Mouse (Mus musculus) hindbrain, embryonic 12.5 days (tissue): ENCODE measurements at regions not wholly inside any gene's neighbourhood (a gene's known extent, or its start where the extent isn't known, plus 50 kb on each side); places are given as distances from the start of the nearest gene placed in this dataset.

Source experiments
- ATAC-seq: fragments of 200-750 bp; cut with Nextera tagmentation; 2 replicates; pipeline ENCODE4 v1.8.0; 2017; ENCODE audit warnings: moderate TSS enrichment; ENCODE audit not compliant: low FRiP score
- H3K27ac ChIP-seq: fragments of 300-500 bp; sonication (generic); 2 replicates; pipeline ENCODE4 v1.5.1; 2016; ENCODE audit warnings: mild to moderate bottlenecking
- H3K27me3 ChIP-seq: fragments of 300-500 bp; sonication (generic); 2 replicates; pipeline ENCODE4 v1.6.1; 2016; ENCODE audit warnings: mild to moderate bottlenecking
- H3K36me3 ChIP-seq: fragments of 300-500 bp; sonication (generic); 2 replicates; pipeline ENCODE4 v1.6.1; 2016; ENCODE audit warnings: mild to moderate bottlenecking
- H3K4me1 ChIP-seq: fragments of 300-500 bp; sonication (generic); 2 replicates; pipeline ENCODE4 v1.6.1; 2016
- H3K4me2 ChIP-seq: fragments of 300-500 bp; sonication (generic); replicated peaks from 2 replicates; pipeline ENCODE4 v1.6.1; 2016; ENCODE audit warnings: mild to moderate bottlenecking
- H3K4me3 ChIP-seq: fragments of 300-500 bp; sonication (generic); 2 replicates; pipeline ENCODE4 v1.5.1; 2016; ENCODE audit warnings: mild to moderate bottlenecking
- H3K9ac ChIP-seq: fragments of 300-500 bp; sonication (generic); 2 replicates; pipeline ENCODE4 v1.6.1; 2016; ENCODE audit warnings: mild to moderate bottlenecking, moderate library complexity
- H3K9me3 ChIP-seq: fragments of 300-500 bp; sonication (generic); replicated peaks from 2 replicates; pipeline ENCODE4 v1.6.1; 2016; ENCODE audit warnings: mild to moderate bottlenecking
- WGBS: fragments of 180-500 bp; shearing (Covaris S2); methylation state at CpG from one replicate; pipeline ENCODE4 v1.1.7; 2016; 5-methylcytosine and 5-hydroxymethylcytosine counted together

DNA sequence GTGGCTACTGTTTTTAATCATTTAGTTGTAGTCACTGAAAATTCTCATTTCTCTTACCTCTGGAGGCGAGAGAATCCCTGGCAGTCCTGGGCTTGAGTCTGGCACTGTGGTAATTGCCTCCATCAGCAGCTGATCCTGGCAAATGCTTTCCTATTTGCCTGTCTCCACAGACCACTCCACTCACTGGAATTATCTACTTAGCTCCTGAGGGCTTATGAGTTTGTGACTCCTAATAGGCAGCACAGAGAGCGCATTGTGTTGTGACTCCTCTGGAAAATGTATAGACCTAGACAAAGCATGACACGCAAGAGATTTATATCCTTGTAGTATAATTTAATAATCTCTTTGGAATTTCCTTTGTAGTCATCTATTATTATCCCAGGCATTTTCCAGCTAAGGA is 343.1 kb upstream of the Tenm3 start:
- H3K4me1 ChIP-seq, result no peaks in the 10 kb centered on the region
- WGBS, result 72% methylated on average over 3 of the region's 3 CpGs
- ATAC-seq, result peak; percentile 61
- no peaks in the 10 kb centered on the region for H3K36me3 ChIP-seq
- peak overlapping the region; percentile 30; the same call in 1 of the 2 replicates for H3K27ac ChIP-seq
- no peak overlapping the region for H3K9ac ChIP-seq
- H3K4me3 ChIP-seq, result no peak overlapping the region
- no peaks in the 10 kb centered on the region for H3K27me3 ChIP-seq
- H3K9me3 ChIP-seq, result no peaks in the 10 kb centered on the region
- no peak overlapping the region for H3K4me2 ChIP-seq

DNA sequence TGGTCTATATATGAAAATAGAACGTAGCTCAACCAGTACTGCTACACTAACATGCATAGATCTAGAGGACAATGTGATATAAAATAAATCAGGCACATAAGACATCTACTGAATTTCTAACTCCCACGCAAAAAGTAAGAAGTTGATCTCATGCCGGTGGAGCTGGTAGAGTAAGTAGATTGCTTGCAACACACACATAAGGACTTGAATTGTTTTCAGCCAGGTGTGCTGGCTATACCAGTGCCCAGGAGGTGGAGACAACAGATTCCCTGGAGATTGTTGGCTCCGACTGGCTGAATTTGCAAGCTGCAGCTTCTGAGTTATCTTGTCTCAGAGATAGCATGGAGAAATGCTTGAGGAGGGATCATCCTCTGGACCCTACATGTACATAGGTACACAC is 331.6 kb upstream of the Tenm3 start:
- no peaks in the 10 kb centered on the region for H3K4me1 ChIP-seq
- H3K27ac ChIP-seq, result no peak overlapping the region
- WGBS, result 90% methylated on average over 4 of the region's 4 CpGs
- no peak overlapping the region for H3K9ac ChIP-seq
- no peak overlapping the region for H3K4me3 ChIP-seq
- no peak overlapping the region for H3K4me2 ChIP-seq
- no peaks in the 10 kb centered on the region for H3K36me3 ChIP-seq
- no peaks in the 10 kb centered on the region for H3K9me3 ChIP-seq
- no peak for ATAC-seq
- no peaks in the 10 kb centered on the region for H3K27me3 ChIP-seq

DNA sequence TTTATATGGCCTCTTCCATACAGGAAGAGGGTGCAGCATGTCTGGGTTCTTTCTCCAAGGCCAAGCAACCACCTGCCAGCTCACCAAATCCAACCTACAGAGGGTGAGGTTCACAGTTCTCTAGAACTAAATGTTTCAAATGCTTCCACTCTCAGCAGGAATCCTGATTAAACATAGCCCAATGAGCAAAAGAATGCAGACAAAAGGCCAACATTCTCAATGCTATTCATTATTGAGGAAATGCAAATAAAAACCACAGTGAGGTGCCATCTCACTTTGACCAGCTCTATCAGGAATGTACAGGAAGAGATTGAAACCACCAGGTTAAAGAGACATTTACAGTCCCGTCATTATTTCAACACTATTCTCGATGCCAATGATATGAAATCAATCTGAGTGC is 331.2 kb upstream of the Tenm3 start:
- ATAC-seq, result no peak
- Histone ChIP-seq H3K36me3 (no peaks in the 10 kb centered on the region), H3K27me3 (no peaks in the 10 kb centered on the region), H3K4me3 (no peak overlapping the region), H3K9ac (no peak overlapping the region), H3K9me3 (no peaks in the 10 kb centered on the region), H3K4me2 (no peak overlapping the region), H3K4me1 (no peaks in the 10 kb centered on the region), H3K27ac (no peak overlapping the region)
- 87% methylated on average over 2 of the region's 2 CpGs for WGBS

DNA sequence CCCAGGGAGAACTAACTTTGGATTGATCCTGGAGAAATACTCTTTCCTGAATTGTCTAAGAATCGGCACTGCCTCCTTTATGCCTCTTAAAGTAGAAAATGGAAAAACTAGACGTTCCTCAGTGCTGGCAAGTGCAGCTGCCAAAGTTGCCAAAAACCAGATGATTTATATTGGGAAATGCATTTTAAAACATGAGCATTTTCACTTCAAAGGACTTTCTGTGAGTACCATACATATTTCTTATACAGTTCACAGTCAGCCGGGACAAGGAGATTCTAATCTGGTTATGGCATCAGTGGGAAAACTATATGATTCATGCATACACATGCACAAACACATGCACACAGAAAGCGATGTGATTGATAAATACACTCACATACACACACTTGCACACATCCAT is 315.6 kb upstream of the Tenm3 start:
- no peak overlapping the region for H3K9ac ChIP-seq
- no peaks in the 10 kb centered on the region for H3K36me3 ChIP-seq
- no peaks in the 10 kb centered on the region for H3K27me3 ChIP-seq
- no peaks in the 10 kb centered on the region for H3K4me1 ChIP-seq
- no peak for ATAC-seq
- H3K4me3 ChIP-seq, result no peak overlapping the region
- H3K4me2 ChIP-seq, result no peak overlapping the region
- 84% methylated on average over 4 of the region's 4 CpGs for WGBS
- H3K9me3 ChIP-seq, result no peaks in the 10 kb centered on the region
- H3K27ac ChIP-seq, result no peak overlapping the region

DNA sequence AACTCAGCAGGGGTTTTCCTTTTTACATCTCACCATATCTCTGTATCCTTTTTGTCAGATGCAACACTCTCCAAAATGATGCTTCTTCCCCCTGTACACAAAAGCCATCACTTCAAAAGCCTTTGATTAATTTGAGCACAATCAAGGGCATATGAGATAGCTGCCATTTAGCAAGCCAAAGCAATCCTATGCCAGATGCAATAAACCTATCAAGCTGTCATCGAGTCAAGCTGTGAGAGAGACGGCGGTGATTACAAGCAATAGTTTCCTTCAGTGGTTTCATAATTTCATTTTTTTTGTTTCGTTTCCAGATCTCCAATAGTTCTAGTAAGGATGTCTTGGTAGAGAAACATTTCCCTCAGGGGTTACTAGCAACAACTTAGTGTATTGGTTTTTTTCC is 314.4 kb upstream of the Tenm3 start:
- Histone ChIP-seq H3K36me3 (no peaks in the 10 kb centered on the region), H3K9me3 (no peaks in the 10 kb centered on the region), H3K4me3 (no peak overlapping the region), H3K4me1 (no peaks in the 10 kb centered on the region), H3K9ac (no peak overlapping the region), H3K27ac (no peak overlapping the region), H3K4me2 (no peak overlapping the region), H3K27me3 (no peaks in the 10 kb centered on the region)
- no peak for ATAC-seq
- 61% methylated on average over 4 of the region's 4 CpGs for WGBS

- no peak for ATAC-seq
- whole genome bisulfite sequencing, result 90% methylated on average over 10 of the region's 10 CpGs
- no peaks in the 10 kb centered on the region for H3K4me1 ChIP-seq
- no peaks in the 10 kb centered on the region for H3K36me3 ChIP-seq
- H3K27me3 ChIP-seq, result no peaks in the 10 kb centered on the region
- H3K9ac ChIP-seq, result no peak overlapping the region
- H3K9me3 ChIP-seq, result no peaks in the 10 kb centered on the region
- no peak overlapping the region for H3K27ac ChIP-seq
- H3K4me2 ChIP-seq, result no peak overlapping the region
- H3K4me3 ChIP-seq, result no peak overlapping the region
These were observed 292.8 kb upstream of the Tenm3 start for GRCm38 (mm10) chr8:49136503-49137044.

- no peak overlapping the region for H3K4me3 ChIP-seq
These were observed 265.3 kb upstream of the Tenm3 start for GRCm38 (mm10) chr8:49109095-49109494.

DNA sequence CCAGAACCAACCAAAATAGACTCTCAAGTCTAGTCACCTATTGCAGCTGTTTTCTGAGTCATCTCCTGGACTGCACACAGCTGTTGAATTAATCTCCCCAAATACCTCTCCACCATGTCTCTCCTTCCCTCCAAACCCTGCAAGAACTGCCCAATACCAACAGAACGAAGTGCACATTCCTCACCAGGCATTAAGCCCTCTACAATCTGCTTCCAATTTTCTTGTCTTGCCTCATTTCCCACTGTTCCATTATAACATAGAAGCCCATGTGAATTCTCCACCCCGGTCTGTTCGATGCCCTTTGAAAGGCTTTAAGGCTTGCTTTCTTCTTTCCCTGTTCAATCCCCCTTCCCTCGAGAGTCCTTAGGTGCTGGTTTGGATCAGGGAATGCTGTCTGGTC is 264.9 kb upstream of the Tenm3 start:
- Histone ChIP-seq H3K4me1 (0 out of 2 replicates have a peak, but pooled peaks cover 2% of the 10 kb centered on the region), H3K36me3 (no peaks in the 10 kb centered on the region), H3K9me3 (no peaks in the 10 kb centered on the region), H3K9ac (no peak overlapping the region), H3K4me3 (no peak overlapping the region), H3K27ac (no peak overlapping the region), H3K27me3 (no peaks in the 10 kb centered on the region), H3K4me2 (no peak overlapping the region)
- WGBS, result 70% methylated on average over 4 of the region's 4 CpGs
- ATAC-seq, result no peak

More at GRCm38 (mm10) chr8:49109095-49109494, 265.3 kb upstream of the Tenm3 start:
- Histone ChIP-seq H3K9me3 (no peaks in the 10 kb centered on the region), H3K9ac (no peak overlapping the region), H3K4me1 (0 out of 2 replicates have a peak, but pooled peaks cover 2% of the 10 kb centered on the region), H3K4me2 (no peak overlapping the region), H3K27me3 (no peaks in the 10 kb centered on the region), H3K36me3 (no peaks in the 10 kb centered on the region), H3K27ac (no peak overlapping the region)
- WGBS, result 80% methylated on average over 6 of the region's 6 CpGs
- no peak for ATAC-seq

DNA sequence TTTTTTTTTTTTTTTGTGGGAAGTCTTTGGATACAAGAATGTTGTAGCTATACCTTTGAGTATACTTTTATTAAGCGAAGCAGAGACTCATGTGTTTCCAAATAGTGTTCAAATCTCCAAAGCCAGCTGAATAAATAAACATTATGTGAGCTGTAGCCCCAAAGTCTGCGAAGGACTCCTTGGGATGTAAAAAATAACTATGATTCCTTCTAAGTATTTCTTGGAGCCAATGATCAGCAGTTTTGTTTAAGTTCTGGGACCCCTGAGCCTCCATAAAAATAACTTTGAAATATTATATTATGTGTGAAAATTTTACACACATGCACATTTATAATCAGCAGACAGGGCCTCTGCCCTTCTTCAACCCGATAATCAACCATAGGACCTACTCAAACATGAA is 262.8 kb upstream of the Tenm3 start:
- no peak overlapping the region for H3K9ac ChIP-seq
- no peak overlapping the region for H3K4me2 ChIP-seq
- 72% methylated on average over 3 of the region's 3 CpGs for WGBS

GRCm38 (mm10) chr8:49101156-49101555 is 257.4 kb upstream of the Tenm3 start:
- H3K9ac ChIP-seq, result no peak overlapping the region
- 89% methylated on average over 7 of the region's 7 CpGs for WGBS

More for the DNA sequence above, 262.8 kb upstream of the Tenm3 start:
- Histone ChIP-seq H3K27ac (no peak overlapping the region), H3K9me3 (no peaks in the 10 kb centered on the region), H3K4me1 (0 out of 2 replicates have a peak, but pooled peaks cover 2% of the 10 kb centered on the region), H3K4me3 (no peak overlapping the region), H3K36me3 (no peaks in the 10 kb centered on the region), H3K27me3 (no peaks in the 10 kb centered on the region)
- ATAC-seq, result no peak

GRCm38 (mm10) chr8:49084191-49084875 is 240.6 kb upstream of the Tenm3 start:
- no peak overlapping the region for H3K9ac ChIP-seq
- no peaks in the 10 kb centered on the region for H3K4me1 ChIP-seq
- H3K27me3 ChIP-seq, result no peaks in the 10 kb centered on the region
- no peak for ATAC-seq
- H3K36me3 ChIP-seq, result no peaks in the 10 kb centered on the region
- no peak overlapping the region for H3K27ac ChIP-seq
- no peak overlapping the region for H3K4me2 ChIP-seq
- no peaks in the 10 kb centered on the region for H3K9me3 ChIP-seq
- 87% methylated on average over 6 of the region's 6 CpGs for WGBS
- no peak overlapping the region for H3K4me3 ChIP-seq

More at GRCm38 (mm10) chr8:49101156-49101555, 257.4 kb upstream of the Tenm3 start:
- no peak for ATAC-seq
- H3K36me3 ChIP-seq, result no peaks in the 10 kb centered on the region
- H3K9me3 ChIP-seq, result no peaks in the 10 kb centered on the region
- no peaks in the 10 kb centered on the region for H3K4me1 ChIP-seq
- no peak overlapping the region for H3K27ac ChIP-seq
- no peak overlapping the region for H3K4me2 ChIP-seq
- H3K4me3 ChIP-seq, result no peak overlapping the region
- no peaks in the 10 kb centered on the region for H3K27me3 ChIP-seq

DNA sequence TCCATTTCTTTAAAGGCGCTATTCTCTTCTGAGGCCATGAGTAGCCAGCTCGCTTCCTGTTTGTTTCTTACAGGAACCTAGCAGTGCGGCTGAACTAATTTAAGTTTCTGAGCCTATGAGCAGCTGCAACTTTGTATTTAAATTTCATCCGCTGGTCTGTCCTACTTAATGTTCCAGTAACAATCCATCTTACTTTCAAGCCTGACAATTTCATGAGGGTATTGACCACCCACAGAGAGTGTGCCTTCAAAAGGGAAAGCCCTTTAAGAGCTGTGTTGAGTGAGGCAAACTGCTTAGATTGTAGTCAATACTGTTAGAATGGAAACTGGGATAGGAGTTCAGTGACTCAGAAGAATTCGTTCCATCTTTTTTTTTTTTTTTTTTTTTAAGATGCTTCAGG is 225.7 kb upstream of the Tenm3 start:
- no peak overlapping the region for H3K27ac ChIP-seq
- ATAC-seq, result no peak
- WGBS, result 62% methylated on average over 5 of the region's 5 CpGs

DNA sequence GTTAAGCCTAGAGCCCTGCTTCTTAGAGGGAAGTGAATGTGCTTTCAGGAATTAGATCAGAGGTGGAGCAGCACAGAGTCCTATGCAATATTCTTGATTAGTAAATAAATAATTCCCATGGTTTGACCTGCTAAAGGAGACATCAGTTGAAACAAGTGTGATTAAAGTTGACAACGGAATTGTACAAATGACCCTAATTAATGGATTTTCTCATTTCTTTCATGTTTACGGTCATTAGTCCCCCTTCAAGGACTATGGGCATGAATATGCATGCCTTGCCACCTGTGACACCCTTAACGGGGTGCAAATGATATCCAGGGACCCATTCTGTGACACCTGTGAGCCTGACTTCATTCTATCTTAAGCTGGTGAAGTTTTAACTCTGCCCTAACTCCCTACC is 219.5 kb upstream of the Tenm3 start:
- H3K4me1 ChIP-seq, result no peaks in the 10 kb centered on the region
- no peaks in the 10 kb centered on the region for H3K36me3 ChIP-seq
- no peak overlapping the region for H3K4me3 ChIP-seq
- no peak overlapping the region for H3K4me2 ChIP-seq
- no peaks in the 10 kb centered on the region for H3K27me3 ChIP-seq
- ATAC-seq, result no peak
- H3K9ac ChIP-seq, result no peak overlapping the region
- H3K27ac ChIP-seq, result no peak overlapping the region
- 57% methylated on average over 3 of the region's 3 CpGs for WGBS
- H3K9me3 ChIP-seq, result no peaks in the 10 kb centered on the region

More for the DNA sequence above, 225.7 kb upstream of the Tenm3 start:
- H3K4me1 ChIP-seq, result no peaks in the 10 kb centered on the region
- H3K4me2 ChIP-seq, result no peak overlapping the region
- no peaks in the 10 kb centered on the region for H3K36me3 ChIP-seq
- no peak overlapping the region for H3K9ac ChIP-seq
- H3K9me3 ChIP-seq, result no peaks in the 10 kb centered on the region
- no peaks in the 10 kb centered on the region for H3K27me3 ChIP-seq
- no peak overlapping the region for H3K4me3 ChIP-seq
